Mouse (Mus musculus) CH12.LX (cell line): Measurements from ENCODE around the gene Hspa4l. TPM values are rescaled to one million over a fixed set of nuclear protein-coding genes. Genes with fewer than 3 reads are reported as not detected.

Source experiments
- DNase-seq: peaks from one replicate; pipeline ENCODE4 v3.0.0-alpha.2; 2013; ENCODE audit errors: extremely low read depth
- H3K27ac ChIP-seq: 2 replicates; pipeline ENCODE4 v1.5.1; 2012; ENCODE audit warnings: low read depth, mild to moderate bottlenecking, control low read depth, moderate library complexity; ENCODE audit not compliant: insufficient read depth
- H3K27me3 ChIP-seq: replicated peaks from 2 replicates; pipeline ENCODE3; 2012; ENCODE audit warnings: inconsistent platforms
- H3K36me3 ChIP-seq, 2 experiments: replicated peaks in 1 of 2; 2 replicates each; pipeline versions ENCODE3 to v1.6.1; 2012; ENCODE audit warnings: inconsistent platforms in 1 of 2, low read length in 1 of 2, mild to moderate bottlenecking in 1 of 2, mixed read lengths in 1 of 2, moderate library complexity in 1 of 2; ENCODE audit not compliant: control insufficient read depth in 1 of 2, insufficient read depth in 1 of 2
- H3K4me1 ChIP-seq, 2 experiments: 2 replicates each; pipeline ENCODE4 v1.6.1; 2012; ENCODE audit warnings: inconsistent platforms in 1 of 2, moderate library complexity in 1 of 2; ENCODE audit not compliant: insufficient read depth in 2 of 2, control insufficient read depth in 1 of 2
- H3K4me2 ChIP-seq: 2 replicates; pipeline ENCODE4 v1.6.1; 2012; ENCODE audit warnings: low read depth, mild to moderate bottlenecking, control low read depth; ENCODE audit not compliant: poor library complexity, insufficient read depth, severe bottlenecking
- H3K4me3 ChIP-seq, 3 experiments: fragments of 150-350 bp in 1 of 3; sonication (generic) in 1 of 3; replicated peaks in 1 of 3; 2 replicates each; pipeline versions ENCODE3 to v1.5.1; 2011 to 2012; ENCODE audit warnings: low read depth in 2 of 3, low read length in 2 of 3, mild to moderate bottlenecking in 2 of 3, moderate library complexity in 2 of 3, control low read depth in 1 of 3, improper control_type of control experiment in 1 of 3, inconsistent platforms in 1 of 3, mixed read lengths in 1 of 3; ENCODE audit not compliant: poor library complexity in 1 of 3
- H3K79me2 ChIP-seq: replicated peaks from 2 replicates; pipeline ENCODE4 v1.6.1; 2012; ENCODE audit warnings: mild to moderate bottlenecking, moderate library complexity; ENCODE audit not compliant: control insufficient read depth, poor library complexity, insufficient read depth, severe bottlenecking; ENCODE audit errors: extremely low read depth
- H3K9ac ChIP-seq: 2 replicates; pipeline ENCODE4 v1.6.1; 2012; ENCODE audit warnings: low read depth, mild to moderate bottlenecking, control low read depth, moderate library complexity; ENCODE audit not compliant: insufficient read depth
- H3K9me3 ChIP-seq: replicated peaks from 2 replicates; pipeline ENCODE3; 2012; ENCODE audit warnings: low read length, inconsistent platforms, mixed read lengths
- BHLHE40 ChIP-seq: IDR thresholded peaks from 2 replicates; pipeline ENCODE4 v1.6.1; 2011; ENCODE audit warnings: mild to moderate bottlenecking, low read depth, low read length, improper control_type of control experiment
- CHD1 ChIP-seq: IDR thresholded peaks from 2 replicates; pipeline ENCODE4 v1.6.1; 2012; ENCODE audit warnings: low read depth, low read length, improper control_type of control experiment, inconsistent platforms
- CHD2 ChIP-seq: IDR thresholded peaks from 2 replicates; pipeline ENCODE4 v1.6.1; 2011; ENCODE audit warnings: low read length, improper control_type of control experiment
- CTCF ChIP-seq, 2 experiments: IDR thresholded peaks in 1 of 2; conservative IDR thresholded peaks in 1 of 2; 2 replicates each; pipeline ENCODE4 v1.5.1; 2011 to 2012; ENCODE audit warnings: low read depth in 2 of 2, low read length in 2 of 2, improper control_type of control experiment in 1 of 2, inconsistent platforms in 1 of 2, mild to moderate bottlenecking in 1 of 2, moderate library complexity in 1 of 2
- E2F4 ChIP-seq: IDR thresholded peaks from 2 replicates; pipeline ENCODE4 v1.6.1; 2011; ENCODE audit warnings: low read depth, low read length, improper control_type of control experiment; ENCODE audit not compliant: insufficient replicate concordance
- ELF1 ChIP-seq: IDR thresholded peaks from 2 replicates; pipeline ENCODE4 v1.6.1; 2014; ENCODE audit warnings: low read depth, mild to moderate bottlenecking, inconsistent platforms, low read length, improper control_type of control experiment
- ETS1 ChIP-seq: conservative IDR thresholded peaks from 2 replicates; pipeline ENCODE4 v1.6.1; 2012; ENCODE audit warnings: low read depth, mild to moderate bottlenecking, inconsistent platforms, low read length, improper control_type of control experiment, moderate library complexity
- GABPA ChIP-seq: IDR thresholded peaks from 2 replicates; pipeline ENCODE4 v1.6.1; 2012; ENCODE audit warnings: low read depth, low read length, improper control_type of control experiment, inconsistent platforms; ENCODE audit not compliant: insufficient replicate concordance
- HCFC1 ChIP-seq: IDR thresholded peaks from 2 replicates; pipeline ENCODE4 v1.6.1; 2012; ENCODE audit warnings: low read depth, mild to moderate bottlenecking, inconsistent platforms, low read length, improper control_type of control experiment
- IRF4 ChIP-seq: IDR thresholded peaks from 2 replicates; pipeline ENCODE4 v1.6.1; 2014; ENCODE audit warnings: low read depth, mild to moderate bottlenecking, inconsistent platforms, low read length, improper control_type of control experiment
- JUN ChIP-seq: IDR thresholded peaks from 2 replicates; pipeline ENCODE4 v1.6.1; 2011; ENCODE audit warnings: low read depth, mild to moderate bottlenecking, low read length, improper control_type of control experiment, moderate library complexity; ENCODE audit not compliant: insufficient read depth
- JUND ChIP-seq: conservative IDR thresholded peaks from 2 replicates; pipeline ENCODE4 v1.6.1; 2011; ENCODE audit warnings: low read depth, low read length, improper control_type of control experiment
- MAZ ChIP-seq: IDR thresholded peaks from 2 replicates; pipeline ENCODE4 v1.6.1; 2012; ENCODE audit warnings: low read depth, mild to moderate bottlenecking, inconsistent platforms, low read length, improper control_type of control experiment, moderate library complexity
- MXI1 ChIP-seq: IDR thresholded peaks from 2 replicates; pipeline ENCODE4 v1.6.1; 2011; ENCODE audit warnings: mild to moderate bottlenecking, low read depth, low read length, improper control_type of control experiment
- MYC ChIP-seq: IDR thresholded peaks from 2 replicates; pipeline ENCODE4 v1.6.1; 2011; ENCODE audit warnings: low read depth, mild to moderate bottlenecking, improper control_type of control experiment, low read length
- PAX5 ChIP-seq: IDR thresholded peaks from 2 replicates; pipeline ENCODE4 v1.6.1; 2012; ENCODE audit warnings: low read length, inconsistent platforms, mixed read lengths
- POLR2A ChIP-seq: IDR thresholded peaks from 2 replicates; pipeline ENCODE4 v1.6.1; 2011; ENCODE audit warnings: low read depth, mild to moderate bottlenecking, improper control_type of control experiment, low read length
- SIN3A ChIP-seq: IDR thresholded peaks from 2 replicates; pipeline ENCODE4 v1.6.1; 2012; ENCODE audit warnings: low read length, improper control_type of control experiment, inconsistent platforms
- TBP ChIP-seq: conservative IDR thresholded peaks from 2 replicates; pipeline ENCODE4 v1.6.1; 2011; ENCODE audit warnings: low read depth, low read length, improper control_type of control experiment
- TCF12 ChIP-seq: IDR thresholded peaks from 2 replicates; pipeline ENCODE4 v1.6.1; 2014; ENCODE audit warnings: low read depth, mild to moderate bottlenecking, inconsistent platforms, low read length, improper control_type of control experiment
- ZC3H11A ChIP-seq: IDR thresholded peaks from 2 replicates; pipeline ENCODE4 v1.6.1; 2012; ENCODE audit warnings: low read depth, mild to moderate bottlenecking, inconsistent platforms, low read length, improper control_type of control experiment
- ZMIZ1 ChIP-seq: IDR thresholded peaks from 2 replicates; pipeline ENCODE4 v1.6.1; 2012; ENCODE audit warnings: low read depth, mild to moderate bottlenecking, inconsistent platforms, low read length, improper control_type of control experiment
- ZNF384 ChIP-seq: IDR thresholded peaks from 2 replicates; pipeline ENCODE4 v1.6.1; 2012; ENCODE audit warnings: low read depth, low read length, improper control_type of control experiment, inconsistent platforms
- dilution Hi-C: fragments of 300-500 bp; cut with MboI; formaldehyde crosslinking; loops from 2 replicates; pipeline ENCODE4 v1.14.3; 2020; ENCODE audit warnings: low sequenced_read_pairs; ENCODE audit not compliant: extremely low pct_unique_long_range_greater_than_20kb, extremely low pct_ligation_motif_present
- in situ Hi-C: fragments of 300-500 bp; cut with MboI; formaldehyde crosslinking; loops from 3 replicates; pipeline ENCODE4 v1.14.3; 2019; ENCODE audit warnings: low sequenced_read_pairs, low pct_ligation_motif_present, low pct_unique_long_range_greater_than_20kb, mixed read lengths
- polyA plus RNA-seq: library from polyadenylated mRNA; unstranded; fragments of >175 nt; gene quantifications from 2 replicates; pipeline ENCODE4 v1.2.1, GENCODE M21; 2012; ENCODE audit warnings: low read depth; ENCODE audit not compliant: insufficient read length
- total RNA-seq, 2 experiments: library from RNA; depleted of rRNA; stranded (reverse); fragments of 300-350 nt in 1 of 2; fragments of >200 nt in 1 of 2; gene quantifications; 2 replicates each; pipeline ENCODE4 v1.2.3; 2012 to 2014

The Hspa4l gene
- total and polyA plus RNA-seq, 3 experiments = 1.7 to 5.3 (median 2.3) TPM

GRCm38 (mm10) chr3:40808686-40809085 lies 64.4 kb downstream of the Hspa4l start:
- peaks cover 44 to 68% of the 10 kb centered on the region in 2 experiments for H3K36me3 ChIP-seq
- no peak overlapping the region for H3K4me3 ChIP-seq
- no peaks in the 10 kb centered on the region for H3K27me3 ChIP-seq

DNA sequence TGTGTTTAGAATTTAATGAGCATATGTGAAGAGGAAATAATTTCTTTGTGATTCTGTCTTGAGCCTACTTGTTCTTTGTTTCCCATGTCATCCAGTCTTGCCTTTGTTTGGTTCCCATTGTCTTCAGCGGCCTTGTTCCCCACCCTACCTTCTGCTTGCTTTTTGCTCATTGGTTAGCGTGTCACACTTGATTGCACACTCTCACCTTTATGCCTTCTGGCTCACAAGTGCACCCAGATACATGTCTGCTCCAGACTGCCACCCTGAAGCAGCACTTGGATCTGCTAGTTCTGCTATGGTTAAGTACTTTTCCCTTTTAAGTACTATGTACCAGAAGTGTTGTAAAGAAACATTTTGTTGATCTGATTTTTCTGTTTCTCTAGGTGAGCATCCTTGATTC lies 65.6 kb downstream of the Hspa4l start:
- Histone ChIP-seq H3K4me1 (peaks cover 2 to 25% of the 10 kb centered on the region in 2 experiments; a peak in 2 of 4 replicates), H3K9me3 (no peaks in the 10 kb centered on the region), H3K36me3 (peaks cover 49 to 76% of the 10 kb centered on the region in 2 experiments)
- in situ Hi-C loops = no loop called here
- TF ChIP-seq ZMIZ1 (no peak), ZNF384 (no peak), BHLHE40 (no peak), CHD2 (no peak), HCFC1 (no peak), IRF4 (no peak), JUND (no peak), CHD1 (no peak), PAX5 (no peak), CTCF (conservative IDR thresholded peaks at IDR 0.05 in 1 of 2, IDR thresholded peaks at IDR 0.05 in 1 of 2; ENCODE audit: low read depth in 2 of 2, low read length in 2 of 2) (no peak), ELF1 (no peak), MYC (no peak), TBP (no peak), SIN3A (no peak), POLR2A (no peak), GABPA (no peak), ETS1 (no peak), TCF12 (no peak), MXI1 (no peak)
- TF ChIP-seq, all 38 proteins: peak for 0
- Histone ChIP-seq H3K9ac (no peak overlapping the region), H3K4me3 (no peak overlapping the region), H3K4me2 (no peak overlapping the region), H3K27ac (no peak overlapping the region), H3K27me3 (no peaks in the 10 kb centered on the region), H3K79me2 (peaks cover 18% of the 10 kb centered on the region)
- dilution Hi-C loops = no loop called here
- no peak for DNase-seq

More at GRCm38 (mm10) chr3:40808686-40809085, 64.4 kb downstream of the Hspa4l start:
- DNase-seq = no peak
- in situ Hi-C loops = no loop called here
- no peak overlapping the region for H3K27ac ChIP-seq
- dilution Hi-C loops = no loop called here
- no peak overlapping the region for H3K9ac ChIP-seq
- no peaks in the 10 kb centered on the region for H3K9me3 ChIP-seq
- peaks cover 18% of the 10 kb centered on the region for H3K79me2 ChIP-seq
- H3K4me1 ChIP-seq = peaks cover 2 to 25% of the 10 kb centered on the region in 2 experiments; a peak in 2 of 4 replicates
- no peak for TF ChIP-seq ZC3H11A
- no peak for TF ChIP-seq MAZ
- TF ChIP-seq PAX5 = no peak
- TF ChIP-seq JUN = no peak
- TF ChIP-seq E2F4 = no peak
- H3K4me2 ChIP-seq = no peak overlapping the region
